Mouse (Mus musculus) brain, embryonic 18.5 days (tissue): ENCODE measurements at regions not wholly inside any gene's neighbourhood (a gene's known extent, or its start where the extent isn't known, plus 50 kb on each side); places are given as distances from the start of the nearest gene placed in this dataset.

Experiments
- DNase-seq: peaks from one replicate; pipeline ENCODE4 v3.0.0-alpha.2; 2012; ENCODE audit warnings: low read depth, low spot score

- no peak for DNase-seq
Measured at GRCm38 (mm10) chr11:41533009-41533408, 467.6 kb downstream of the Gabrg2 start.

GRCm38 (mm10) chr11:41531971-41532896 lies 468.4 kb downstream of the Gabrg2 start:
- peak; percentile 37 for DNase-seq

GRCm38 (mm10) chr11:41524979-41525378 lies 475.7 kb downstream of the Gabrg2 start:
- no peak for DNase-seq

GRCm38 (mm10) chr11:41493277-41493676 lies 507.4 kb downstream of the Gabrg2 start:
- DNase-seq, result no peak

GRCm38 (mm10) chr11:41491966-41492365 lies 508.7 kb downstream of the Gabrg2 start:
- DNase-seq, result no peak

- no peak for DNase-seq
Measured at GRCm38 (mm10) chr11:41491279-41491678, 509.4 kb downstream of the Gabrg2 start.

- no peak for DNase-seq
Measured at GRCm38 (mm10) chr11:41483881-41484280, 516.8 kb downstream of the Gabrg2 start.

GRCm38 (mm10) chr11:41470938-41471633 lies 529.6 kb downstream of the Gabrg2 start:
- no peak for DNase-seq

- no peak for DNase-seq
Measured at GRCm38 (mm10) chr11:41467330-41467729, 533.3 kb downstream of the Gabrg2 start.

- DNase-seq, result no peak
Measured at GRCm38 (mm10) chr11:41433846-41434245, 566.8 kb downstream of the Gabrg2 start.

- no peak for DNase-seq
Measured at GRCm38 (mm10) chr11:41425592-41425991, 575.1 kb downstream of the Gabrg2 start.
